Mouse (Mus musculus) cerebellum, adult 2 months (tissue): ENCODE results near the gene Lrrc29. TPM values are rescaled to one million over a fixed set of nuclear protein-coding genes. Genes with fewer than 3 reads are reported as not detected.

Experiments
- DNase-seq, 2 experiments: peaks; one replicate each; pipeline ENCODE4 v3.0.0; 2021
- H3K27ac ChIP-seq: fragments of 200-500 bp; 2 replicates; pipeline ENCODE4 v1.5.1; 2012; ENCODE audit warnings: low read length, control low read depth, inconsistent platforms; ENCODE audit not compliant: insufficient read depth
- H3K27me3 ChIP-seq: fragments of 200-500 bp; 2 replicates; pipeline ENCODE4 v1.6.1; 2012; ENCODE audit warnings: inconsistent platforms, mild to moderate bottlenecking, low read length, moderate library complexity; ENCODE audit not compliant: control insufficient read depth, insufficient read depth
- H3K4me1 ChIP-seq: fragments of 200-500 bp; 2 replicates; pipeline ENCODE4 v1.6.1; 2011; ENCODE audit warnings: low read length; ENCODE audit not compliant: control insufficient read depth, insufficient read depth
- H3K4me3 ChIP-seq: fragments of 200-500 bp; replicated peaks from 2 replicates; pipeline ENCODE3; 2011; ENCODE audit warnings: mild to moderate bottlenecking, low read depth, low read length, control low read depth; ENCODE audit not compliant: insufficient read depth
- CTCF ChIP-seq: fragments of 200-500 bp; IDR thresholded peaks from 2 replicates; pipeline ENCODE4 v1.5.1; 2011; ENCODE audit warnings: low read depth, mild to moderate bottlenecking, control low read depth, low read length, moderate library complexity, borderline replicate concordance; ENCODE audit not compliant: insufficient read depth
- POLR2A ChIP-seq: fragments of 200-500 bp; IDR thresholded peaks from 2 replicates; pipeline ENCODE4 v1.6.1; 2011; ENCODE audit warnings: low read length, control low read depth, borderline replicate concordance; ENCODE audit not compliant: insufficient read depth
- WGBS: fragments of 180-500 bp; shearing (Covaris S2); methylation state at CpG from one replicate; pipeline ENCODE4 v1.1.7; 2018; 5-methylcytosine and 5-hydroxymethylcytosine counted together
- polyA plus RNA-seq: library from polyadenylated mRNA; depleted of rRNA; stranded (reverse); fragments of >200 nt; gene quantifications from 2 replicates; pipeline ENCODE4 v1.2.3, GENCODE M21; 2012

Lrrc29 gene
- polyA plus RNA-seq, 1 experiment: 5.0 TPM

- 7% methylated on average over 27 of the region's 30 CpGs for WGBS
- Histone ChIP-seq H3K27me3 (no peaks in the 10 kb centered on the region), H3K4me3 (peak within 1 kb of the TSS; percentile 58), H3K4me1 (peaks cover 53% of the 10 kb centered on the region), H3K27ac (peak within 1 kb of the TSS; percentile 88)
- TF ChIP-seq POLR2A: no peak; the same call in 1 of the 2 replicates
- TF ChIP-seq CTCF: no peak; the same call in 1 of the 2 replicates
- peak; percentile 79 to 84 for DNase-seq
These were observed 20.6 kb downstream of the Lrrc29 start, which contains the start of gene Elmo3 for GRCm38 (mm10) chr8:105305211-105306145. TSS of gene Elmo3 (plus strand) at chr8:105305601.

GRCm38 (mm10) chr8:105304325-105305210 lies 21.5 kb downstream of the Lrrc29 start:
- TF ChIP-seq POLR2A (no peak), CTCF (no peak)
- peaks cover 44% of the 10 kb centered on the region for H3K4me1 ChIP-seq
- no peaks in the 10 kb centered on the region for H3K27me3 ChIP-seq
- WGBS: 38% methylated on average over 9 of the region's 9 CpGs
- DNase-seq: no peak
- H3K27ac ChIP-seq: peak overlapping the region; percentile 56
- no peak overlapping the region for H3K4me3 ChIP-seq

- peak in 1 of 2 experiments; percentile 20 for DNase-seq
- Histone ChIP-seq H3K4me3 (no peak overlapping the region), H3K27me3 (no peaks in the 10 kb centered on the region), H3K4me1 (peaks cover 41% of the 10 kb centered on the region), H3K27ac (no peak overlapping the region)
- no peak for TF ChIP-seq CTCF
- TF ChIP-seq POLR2A: no peak
- WGBS: 66% methylated on average over 9 of the region's 9 CpGs
These were observed 22.2 kb downstream of the Lrrc29 start for GRCm38 (mm10) chr8:105303874-105304273.

- 70% methylated on average over 8 of the region's 8 CpGs for WGBS
- no peak for DNase-seq
- no peaks in the 10 kb centered on the region for H3K27me3 ChIP-seq
These were observed 22.7 kb downstream of the Lrrc29 start for GRCm38 (mm10) chr8:105303396-105303795.

GRCm38 (mm10) chr8:105299962-105300361 lies 26.1 kb downstream of the Lrrc29 start:
- H3K4me3 ChIP-seq: no peak overlapping the region
- no peak for DNase-seq
- 94% methylated on average over 8 of the region's 8 CpGs for WGBS
- TF ChIP-seq CTCF: no peak
- TF ChIP-seq POLR2A: no peak
- H3K27me3 ChIP-seq: no peaks in the 10 kb centered on the region
- H3K27ac ChIP-seq: no peak overlapping the region
- peaks cover 24% of the 10 kb centered on the region for H3K4me1 ChIP-seq

More at GRCm38 (mm10) chr8:105303396-105303795, 22.7 kb downstream of the Lrrc29 start:
- no peak overlapping the region for H3K4me3 ChIP-seq
- H3K4me1 ChIP-seq: peaks cover 41% of the 10 kb centered on the region
- no peak for TF ChIP-seq CTCF
- TF ChIP-seq POLR2A: no peak
- H3K27ac ChIP-seq: no peak overlapping the region

GRCm38 (mm10) chr8:105298351-105299252 lies 27.5 kb downstream of the Lrrc29 start:
- TF ChIP-seq POLR2A: no peak
- no peak for TF ChIP-seq CTCF
- DNase-seq: no peak
- Histone ChIP-seq H3K4me1 (peaks cover 24% of the 10 kb centered on the region), H3K4me3 (peak overlapping the region; percentile 92), H3K27me3 (no peaks in the 10 kb centered on the region), H3K27ac (no peak overlapping the region)
- WGBS: 29% methylated on average over 18 of the region's 18 CpGs
